Mouse (Mus musculus): ENCODE data around the gene Nudt12.

DNA sequence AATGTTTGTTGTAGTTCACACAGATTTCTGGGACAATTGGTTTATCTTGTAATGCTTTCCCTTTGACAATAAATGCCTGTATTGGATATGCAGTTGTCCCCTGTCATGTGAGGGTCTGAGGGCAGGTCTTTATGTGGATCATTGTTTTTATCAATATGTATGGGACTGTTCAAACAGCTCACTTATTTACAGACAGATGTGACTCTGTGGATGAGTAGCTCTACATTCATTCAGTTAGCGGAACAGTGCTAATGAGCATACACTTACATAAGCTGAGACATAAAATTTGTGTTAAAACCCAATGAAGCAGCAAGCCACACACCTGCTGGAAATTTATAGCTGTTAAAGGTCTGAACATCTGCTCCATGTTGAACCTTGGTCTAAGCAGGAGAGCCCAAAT is 56.1 kb downstream of the Nudt12 start:
- TF ChIP-seq EP300 (IDR thresholded peaks at IDR 0.05; ENCODE audit: insufficient read depth, low read depth, low read length) (no peak), POLR2A (IDR thresholded peaks at IDR 0.05; ENCODE audit: insufficient read depth, low read depth, low read length) (no peak)

All from heart, adult 2 months (tissue).